Mouse (Mus musculus): ENCODE results near the gene Barx2.

GRCm38 (mm10) chr9:31960488-31960887, 47.2 kb upstream of the Barx2 start:
- no peak for TF ChIP-seq CTCF (IDR thresholded peaks at IDR 0.05; ENCODE audit: borderline replicate concordance, insufficient read depth, low read length)
- no peak for TF ChIP-seq POLR2A (IDR thresholded peaks at IDR 0.05; ENCODE audit: low read depth, low read length)

All from embryonic fibroblast, embryonic 13.5 days (primary cell).